Mouse (Mus musculus): ENCODE measurements around the gene Cdca5.
A peak's percentile ranks its signal among the peaks of the same experiment; 100 is the strongest.

Gene Cdca5

GRCm38 (mm10) chr19:6061641-6062302 is 23.0 kb upstream of the Cdca5 start:
- DNase-seq, result no peak

GRCm38 (mm10) chr19:6062418-6062817 is 22.4 kb upstream of the Cdca5 start:
- no peak for DNase-seq

- no peak for DNase-seq
Observed at GRCm38 (mm10) chr19:6063081-6063480, 21.7 kb upstream of the Cdca5 start.

- no peak for DNase-seq
Observed at GRCm38 (mm10) chr19:6066571-6066970, 18.2 kb upstream of the Cdca5 start.

- DNase-seq, result peak; percentile 87
Observed at GRCm38 (mm10) chr19:6067011-6067723, 17.6 kb upstream of the Cdca5 start.

GRCm38 (mm10) chr19:6067724-6068415 is 16.9 kb upstream of the Cdca5 start, which contains the start of gene Tm7sf2:
Gene Tm7sf2 (minus strand): TSS chr19:6068373.
- DNase-seq, result peak; percentile 78

GRCm38 (mm10) chr19:6068951-6069350 is 15.8 kb upstream of the Cdca5 start:
- no peak for DNase-seq

- no peak for DNase-seq
Observed at GRCm38 (mm10) chr19:6069851-6070250, 14.9 kb upstream of the Cdca5 start.

- DNase-seq, result no peak
Observed at GRCm38 (mm10) chr19:6070571-6071250, 14.1 kb upstream of the Cdca5 start.

- no peak for DNase-seq
Observed at GRCm38 (mm10) chr19:6071261-6071660, 13.5 kb upstream of the Cdca5 start.

- DNase-seq, result no peak
Observed at GRCm38 (mm10) chr19:6073889-6074288, 10.9 kb upstream of the Cdca5 start.

- peak; percentile 78 for DNase-seq
Observed at GRCm38 (mm10) chr19:6076564-6077393, 8.0 kb upstream of the Cdca5 start, which contains the start of gene Vps51. Gene Vps51 (minus strand): TSS chr19:6077231.

GRCm38 (mm10) chr19:6079983-6080480 is 4.8 kb upstream of the Cdca5 start, which contains the start of gene Tmem262:
Gene Tmem262 (plus strand): TSS chr19:6080033.
- no peak for DNase-seq

- no peak for DNase-seq
Observed at GRCm38 (mm10) chr19:6082156-6082555, 2.6 kb upstream of the Cdca5 start, which contains the start of gene Gm28374. Gene Gm28374 (minus strand): TSS chr19:6082256.

GRCm38 (mm10) chr19:6085417-6085879 is 665 bp downstream of the Cdca5 start:
- no peak for DNase-seq

- no peak for DNase-seq
Observed at GRCm38 (mm10) chr19:6088841-6089240, 4.1 kb downstream of the Cdca5 start.

- no peak for DNase-seq
Observed at GRCm38 (mm10) chr19:6094119-6094518, 9.3 kb downstream of the Cdca5 start, which contains the start of gene AC131692.1. Gene AC131692.1 (plus strand): TSS chr19:6094419.

GRCm38 (mm10) chr19:6097847-6098246 is 13.1 kb downstream of the Cdca5 start:
- DNase-seq, result no peak

- no peak for DNase-seq
Observed at GRCm38 (mm10) chr19:6101186-6101585, 16.4 kb downstream of the Cdca5 start.

- DNase-seq, result no peak
Observed at GRCm38 (mm10) chr19:6102169-6102853, 17.5 kb downstream of the Cdca5 start.

GRCm38 (mm10) chr19:6104476-6104875 is 19.7 kb downstream of the Cdca5 start:
- no peak for DNase-seq

All from cerebellum, adult 11 months (tissue).